Mouse (Mus musculus) regulatory T cell (primary cell): ENCODE results near the gene Hspa1l.
"Not testable (repeated sequence)": the region's sequence is repeated elsewhere in the genome, so short reads cannot be mapped to it uniquely, and the experiment has no call there.

ENCODE experiments used
- in situ Hi-C: fragments of 300-600 bp; cut with MboI, MseI; formaldehyde crosslinking; loops from one replicate; pipeline ENCODE4 v1.15.1; 2025; ENCODE audit warnings: high pct_unique_total_duplicates

Gene Hspa1l

GRCm38 (mm10) chr17:34971694-34972068, 822 bp upstream of the Hspa1l start:
- in situ Hi-C loops = not testable (repeated sequence)

- in situ Hi-C loops = no loop called here
Measured at GRCm38 (mm10) chr17:34975581-34976492, 3.3 kb downstream of the Hspa1l start.

- in situ Hi-C loops = no loop called here
Measured at GRCm38 (mm10) chr17:34977000-34977399, 4.5 kb downstream of the Hspa1l start.

DNA sequence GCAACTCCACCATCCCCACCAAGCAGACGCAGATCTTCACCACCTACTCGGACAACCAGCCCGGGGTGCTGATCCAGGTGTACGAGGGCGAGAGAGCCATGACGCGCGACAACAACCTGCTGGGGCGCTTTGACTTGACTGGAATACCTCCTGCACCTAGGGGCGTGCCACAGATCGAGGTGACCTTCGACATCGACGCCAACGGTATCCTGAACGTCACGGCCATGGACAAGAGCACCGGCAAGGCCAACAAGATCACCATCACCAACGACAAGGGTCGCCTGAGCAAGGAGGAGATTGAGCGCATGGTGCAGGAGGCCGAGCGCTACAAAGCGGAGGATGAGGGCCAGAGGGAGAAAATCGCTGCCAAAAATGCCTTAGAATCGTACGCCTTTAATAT, 5.7 kb downstream of the Hspa1l start:
- in situ Hi-C loops = no loop called here

- in situ Hi-C loops = loop anchor here (5.0 kb wide), 1 partner anchor 32 kb away; no protein-coding TSS in a partner anchor
Measured at GRCm38 (mm10) chr17:34979631-34980030, 7.1 kb downstream of the Hspa1l start.

DNA sequence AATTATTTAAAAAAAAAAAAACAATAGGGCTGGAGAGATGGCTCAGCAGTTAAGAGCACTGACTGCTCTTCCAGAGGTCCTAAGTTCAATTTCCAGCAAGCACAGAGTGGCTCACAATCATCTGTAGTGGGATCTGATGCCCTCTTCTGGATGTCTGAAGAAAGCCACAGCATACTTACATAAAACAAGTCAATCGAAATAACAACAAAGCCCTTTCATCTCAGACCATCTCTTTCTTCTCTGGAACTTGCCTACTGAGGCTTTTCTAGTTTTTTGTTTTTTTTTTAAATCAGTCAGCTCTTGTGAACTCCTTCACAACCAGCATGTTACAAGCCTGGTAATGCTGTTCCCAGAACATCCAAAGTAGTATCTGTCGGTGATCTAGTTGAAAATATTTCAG, 8.2 kb downstream of the Hspa1l start:
- in situ Hi-C loops = loop anchor here (5.0 kb wide), 1 partner anchor 33 kb away; no protein-coding TSS in a partner anchor

- in situ Hi-C loops = loop anchor here (5.0 kb wide), 1 partner anchor 34 kb away; no protein-coding TSS in a partner anchor
Measured at GRCm38 (mm10) chr17:34981690-34982180, 9.2 kb downstream of the Hspa1l start, which contains the start of gene Lsm2. Gene Lsm2 (plus strand): TSS chr17:34981862.

DNA sequence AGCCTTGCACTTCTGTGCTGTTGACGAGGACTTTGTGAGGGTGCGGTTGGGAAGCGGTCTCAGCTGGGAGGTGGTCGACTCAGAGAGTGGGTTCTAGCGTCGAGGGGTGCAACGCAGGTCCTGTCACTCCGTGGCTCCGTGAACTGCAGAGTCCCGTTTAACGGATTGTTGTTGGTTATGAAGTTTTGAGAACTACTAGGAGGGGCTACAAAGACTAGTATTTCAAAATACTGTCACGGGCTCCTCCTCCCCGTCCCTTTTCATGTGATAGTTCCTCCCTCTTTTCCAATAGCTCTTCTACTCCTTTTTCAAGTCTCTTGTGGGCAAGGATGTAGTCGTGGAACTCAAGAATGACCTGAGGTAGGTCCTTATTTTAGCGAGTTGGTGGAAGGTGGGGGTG, 9.8 kb downstream of the Hspa1l start:
- in situ Hi-C loops = loop anchor here (5.0 kb wide), 1 partner anchor 35 kb away; no protein-coding TSS in a partner anchor

- in situ Hi-C loops = loop anchor here (5.0 kb wide), 1 partner anchor 37 kb away; no protein-coding TSS in a partner anchor
Measured at GRCm38 (mm10) chr17:34984218-34984617, 11.7 kb downstream of the Hspa1l start.

- in situ Hi-C loops = no loop called here
Measured at GRCm38 (mm10) chr17:34994751-34995150, 22.2 kb downstream of the Hspa1l start.

DNA sequence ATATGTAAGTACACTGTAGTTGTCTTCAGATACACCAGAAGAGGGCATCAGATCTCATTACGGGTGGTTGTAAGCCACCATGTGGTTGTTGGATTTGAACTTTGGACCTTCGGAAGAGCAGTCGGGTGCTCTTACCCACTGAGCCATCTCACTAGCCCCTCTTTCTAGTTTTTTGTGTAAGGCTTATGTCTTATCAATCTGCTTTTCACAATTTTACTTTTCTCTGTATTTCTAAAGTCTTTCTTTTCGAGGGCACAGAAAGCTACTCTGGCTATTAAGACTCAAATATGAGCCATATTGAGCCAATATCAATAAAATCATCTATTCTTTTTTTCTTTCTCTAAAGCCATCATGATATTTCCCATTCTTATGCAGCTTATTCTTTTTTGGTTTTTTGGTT, 22.7 kb downstream of the Hspa1l start:
- in situ Hi-C loops = not testable (repeated sequence)

DNA sequence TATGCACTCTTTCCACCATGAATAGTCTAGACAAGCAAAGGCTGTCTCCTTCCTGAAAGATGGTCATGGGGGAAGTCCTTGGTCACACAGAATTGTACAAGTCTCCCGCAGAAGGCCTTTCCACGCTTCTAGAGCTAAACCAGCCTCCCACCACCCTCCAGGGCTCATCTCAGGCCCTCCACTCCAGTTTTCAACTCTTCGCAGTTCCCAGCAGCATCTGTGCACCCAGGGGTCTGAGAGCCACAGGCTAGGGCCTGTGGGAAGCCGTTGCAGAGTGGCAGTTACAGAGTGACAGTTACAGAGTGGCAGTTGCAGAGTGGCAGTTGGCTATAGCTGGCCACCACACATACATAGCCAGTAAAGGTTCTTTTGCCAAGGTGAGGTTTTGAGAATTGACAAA, 23.4 kb downstream of the Hspa1l start:
- in situ Hi-C loops = not testable (repeated sequence)

DNA sequence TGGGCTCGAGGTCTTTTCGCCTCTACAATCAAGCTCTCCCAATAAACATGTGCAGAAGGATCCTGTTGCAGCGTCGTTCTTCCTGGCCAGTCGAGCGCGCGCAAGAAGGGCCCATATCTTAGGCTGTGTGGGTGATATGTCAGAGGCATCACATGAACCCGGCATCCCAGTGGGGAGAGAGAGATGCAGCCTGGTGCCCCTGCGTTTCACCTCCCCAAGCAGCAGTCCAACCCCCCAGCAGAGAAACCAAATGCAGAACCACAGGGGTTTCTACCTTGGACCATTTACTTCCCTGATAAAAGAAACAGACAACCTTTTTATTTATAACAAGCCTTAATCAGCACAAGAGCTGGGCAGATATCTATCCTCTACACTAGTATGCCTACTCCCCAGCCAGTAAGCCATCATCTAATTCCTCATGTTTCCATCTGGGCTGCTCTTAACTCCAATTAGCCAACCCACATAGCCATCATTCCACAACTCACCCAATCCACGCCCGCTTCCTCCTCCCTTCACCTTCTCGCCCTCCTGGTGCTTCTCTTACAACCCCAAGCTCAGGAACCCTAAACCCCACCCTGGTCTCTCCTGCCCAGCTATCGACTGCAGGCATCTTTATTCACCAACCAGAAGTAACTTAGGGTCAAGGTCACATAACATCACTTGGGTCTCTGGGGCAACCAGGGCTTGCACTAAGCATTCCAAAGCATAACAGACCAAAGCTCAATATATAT, 24.1 kb downstream of the Hspa1l start:
- in situ Hi-C loops = no loop called here

DNA sequence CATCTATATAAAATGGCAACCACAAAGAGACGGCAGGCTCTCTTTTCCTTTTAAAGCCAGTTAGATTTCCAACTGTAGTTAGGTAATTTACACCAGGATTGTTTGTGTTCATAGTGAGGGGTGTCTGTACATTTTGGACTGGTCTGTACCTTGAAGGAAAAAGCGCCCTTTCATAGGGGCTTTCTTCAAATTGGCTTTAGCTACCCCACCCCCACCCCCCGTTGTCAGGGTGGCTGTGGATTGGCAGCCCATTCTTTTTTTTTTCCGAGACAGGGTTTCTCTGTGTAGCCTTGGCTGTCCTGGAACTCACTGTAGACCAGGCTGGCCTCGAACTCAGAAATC, 24.6 kb downstream of the Hspa1l start:
- in situ Hi-C loops = no loop called here

DNA sequence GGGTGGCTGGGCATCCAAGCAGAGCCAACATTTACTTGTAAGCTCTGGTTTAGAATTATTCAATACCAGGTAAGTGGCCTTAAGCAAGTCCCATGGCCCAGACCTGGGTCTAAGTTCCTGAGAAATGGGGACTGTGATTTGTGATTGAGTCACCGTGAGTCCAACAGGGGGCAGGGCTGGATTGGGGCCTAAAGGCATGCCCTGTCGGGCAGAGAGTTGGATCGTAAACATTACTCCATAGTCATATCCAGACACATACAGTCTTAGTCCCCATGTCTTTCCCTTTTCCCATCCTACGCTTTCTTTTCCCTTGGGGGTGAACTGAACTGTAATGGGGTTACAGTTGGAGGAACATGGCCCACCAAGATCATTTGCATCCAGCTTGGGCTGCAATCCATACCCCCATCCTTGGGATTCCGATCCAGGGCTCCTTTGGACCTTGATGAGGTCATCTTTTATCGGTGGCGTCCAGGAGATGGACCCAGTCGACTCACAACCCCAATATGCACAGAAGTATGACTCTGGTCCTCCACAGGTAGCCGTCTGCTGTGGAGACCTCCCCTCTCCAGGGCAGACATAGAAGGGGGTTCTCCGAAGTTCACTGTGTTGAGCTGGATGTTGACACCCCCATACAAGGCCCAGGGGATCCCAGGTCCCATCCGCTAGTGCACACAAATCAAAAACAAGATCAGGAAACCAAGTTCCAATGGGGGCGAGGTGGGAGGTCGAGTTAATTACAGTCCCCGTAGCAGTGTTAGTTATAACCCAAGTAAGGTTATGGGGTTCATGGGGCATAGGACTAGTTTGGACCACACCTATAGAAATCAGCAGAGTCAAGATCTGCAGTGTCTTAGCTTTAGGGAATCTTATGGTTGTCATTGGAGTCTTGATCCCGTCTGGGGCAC, 26.3 kb downstream of the Hspa1l start:
- in situ Hi-C loops = no loop called here

GRCm38 (mm10) chr17:34999871-35000716, 27.6 kb downstream of the Hspa1l start:
- in situ Hi-C loops = not testable (repeated sequence)

DNA sequence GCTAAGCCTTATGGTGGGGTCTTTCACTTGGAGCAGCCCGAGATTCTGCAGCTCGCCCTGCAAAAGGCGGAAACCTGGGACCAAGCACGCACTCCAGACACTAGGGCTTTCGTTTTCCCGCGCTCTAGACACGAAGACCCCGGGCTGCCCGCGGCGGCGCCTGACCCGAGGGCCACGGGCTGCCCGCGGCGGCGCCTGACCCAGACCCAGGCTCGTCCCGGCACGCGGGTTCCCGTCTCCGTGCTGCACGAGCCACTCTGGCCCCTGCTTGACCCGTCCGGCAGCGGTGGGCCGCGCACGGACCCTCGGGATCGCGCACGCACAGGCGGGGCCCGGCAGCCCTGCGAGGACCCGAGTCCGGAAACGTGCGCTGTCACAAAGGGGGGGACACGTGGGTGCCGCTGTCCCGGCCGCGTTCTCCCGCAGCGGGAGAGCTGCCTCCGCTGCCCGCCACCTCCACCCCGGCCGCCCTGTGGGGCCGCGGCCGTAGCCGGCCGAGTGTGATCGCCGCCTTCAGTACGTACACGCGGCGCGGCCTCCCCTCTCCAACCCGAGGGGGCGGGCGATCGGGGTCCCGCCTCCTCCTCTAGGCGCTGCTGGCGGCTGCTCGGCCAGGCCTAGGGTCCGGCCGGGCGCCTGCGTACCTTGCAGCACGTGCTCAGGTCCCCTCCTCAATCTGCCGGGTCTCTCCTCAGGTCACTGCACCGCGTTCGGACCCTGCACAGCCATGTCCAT, 28.4 kb downstream of the Hspa1l start, which contains the start of gene Vars:
TSS of gene Vars (plus strand) at position 271 of the 735 bp plus-strand sequence.
- in situ Hi-C loops = no loop called here

- in situ Hi-C loops = no loop called here
Measured at GRCm38 (mm10) chr17:35001452-35002152, 29.1 kb downstream of the Hspa1l start.
